Mouse (Mus musculus) gastrocnemius, postnatal 4 days (tissue): ENCODE results near the gene Foxj1. TPM values are rescaled to one million over a fixed set of nuclear protein-coding genes. Genes with fewer than 3 reads are reported as not detected.

Source experiments
- DNase-seq, 2 experiments: peaks; one replicate each; pipeline ENCODE4 v3.0.0; 2021 to 2022; ENCODE audit warnings: low spot score in 2 of 2, mixed read lengths in 2 of 2
- total RNA-seq, 2 experiments: library from RNA; stranded (reverse); gene quantifications; 2 replicates each; pipeline ENCODE4 v1.2.3; 2021

Gene Foxj1
- total RNA-seq, 2 experiments from 2014 or later, result 0.29 to 0.31 TPM

- DNase-seq, result peak; percentile 87 to 95
Observed at GRCm38 (mm10) chr11:116306126-116306982, 28.8 kb downstream of the Foxj1 start.

DNA sequence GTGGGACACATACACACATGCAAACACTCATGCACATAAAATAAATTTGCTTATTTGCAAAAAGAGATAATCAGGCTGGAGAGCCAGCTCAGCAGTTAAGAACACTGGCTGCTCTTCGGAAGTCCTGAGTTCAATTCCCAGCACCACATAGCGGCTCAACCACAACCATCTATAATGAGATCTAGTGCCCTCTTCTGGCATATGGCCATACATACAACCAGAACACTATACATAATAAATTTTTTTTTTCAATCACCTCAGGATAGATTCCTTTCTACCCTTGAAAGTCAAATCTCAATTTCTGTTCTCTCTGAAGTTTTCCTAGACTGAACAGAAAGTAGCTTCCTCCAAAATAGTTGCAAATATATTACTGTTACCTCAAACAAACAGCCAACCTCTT, 29.8 kb downstream of the Foxj1 start:
- no peak for DNase-seq

DNA sequence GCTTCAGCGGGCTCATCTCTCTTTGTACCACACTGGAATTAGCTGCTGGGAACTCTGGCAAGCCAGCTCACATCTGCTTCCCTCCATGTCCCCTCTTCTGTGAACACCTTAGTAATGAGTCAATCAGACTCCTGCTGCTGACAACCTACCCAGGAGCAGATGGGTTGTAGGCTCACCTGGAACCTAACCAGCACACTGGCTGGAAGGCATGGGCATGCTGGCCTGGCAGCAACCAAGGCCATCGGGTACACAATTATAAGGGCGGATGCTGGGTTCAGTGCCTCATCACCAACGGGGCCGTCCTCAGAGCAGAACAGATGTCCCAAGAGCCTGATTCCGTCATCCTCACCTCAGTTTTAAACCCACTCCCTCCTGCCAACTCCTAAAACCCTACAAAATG, 36.6 kb downstream of the Foxj1 start:
- no peak for DNase-seq

- no peak for DNase-seq
Observed at GRCm38 (mm10) chr11:116298221-116298620, 37.0 kb downstream of the Foxj1 start.

GRCm38 (mm10) chr11:116297017-116297416, 38.2 kb downstream of the Foxj1 start:
- DNase-seq, result no peak

DNA sequence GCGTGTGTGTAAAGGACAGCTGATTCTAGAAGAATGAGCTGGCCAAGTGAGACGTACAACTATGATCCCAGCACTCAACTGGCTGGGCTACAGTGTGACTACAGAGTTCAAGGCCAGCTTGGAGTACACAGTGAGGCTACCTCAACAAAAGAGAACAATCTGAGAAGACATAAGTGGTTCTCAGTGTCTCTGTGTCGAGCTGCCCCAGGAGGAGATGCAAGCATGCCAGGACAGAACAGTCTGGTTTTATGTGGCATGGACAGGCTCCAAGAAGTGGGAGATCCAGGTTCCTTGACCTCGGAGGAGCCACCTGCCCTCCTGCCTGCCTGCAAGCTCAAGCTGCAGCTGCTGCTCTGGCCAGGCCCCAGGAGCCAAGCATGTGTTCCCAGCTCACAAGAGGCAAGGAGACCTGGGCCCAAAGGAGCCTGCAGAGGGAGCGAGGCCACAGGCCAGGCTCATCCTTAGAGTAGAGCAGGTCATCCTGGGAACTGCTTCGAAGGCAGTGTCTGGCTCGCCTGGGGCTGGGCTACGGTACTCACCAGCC, 38.9 kb downstream of the Foxj1 start:
- DNase-seq, result peak in 1 of 2 experiments; percentile 34

GRCm38 (mm10) chr11:116294319-116294718, 40.9 kb downstream of the Foxj1 start:
- peak in 1 of 2 experiments; percentile 62 for DNase-seq

DNA sequence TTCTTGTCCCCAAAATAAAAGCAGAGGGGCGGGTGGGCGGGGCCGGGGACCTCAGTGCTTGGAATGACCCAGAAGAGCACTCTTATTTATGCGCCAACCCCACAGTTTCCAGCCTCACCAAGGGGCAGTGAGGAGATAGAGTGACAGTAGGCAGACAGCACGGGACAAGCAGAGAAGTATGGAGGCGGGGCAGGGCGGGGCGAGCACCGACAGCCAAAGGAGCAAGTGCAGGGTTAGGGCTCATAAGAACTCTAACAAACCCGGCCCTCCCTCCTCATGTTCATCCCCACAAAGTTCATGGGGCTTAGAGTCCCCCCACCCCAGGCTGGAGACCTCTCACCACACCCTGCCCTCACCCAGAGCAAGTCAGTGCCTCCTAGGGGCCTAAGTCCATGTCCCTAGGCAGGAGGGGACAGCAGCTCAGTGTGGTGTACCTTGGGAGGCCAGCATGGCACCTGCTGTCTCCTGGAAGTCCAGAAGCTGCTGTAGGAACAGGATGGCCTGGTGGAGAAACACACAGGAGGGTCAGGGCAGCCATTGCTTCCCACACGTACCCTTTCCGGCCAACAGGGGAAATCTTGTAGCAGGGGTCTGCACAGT, 41.6 kb downstream of the Foxj1 start:
- DNase-seq, result no peak

DNA sequence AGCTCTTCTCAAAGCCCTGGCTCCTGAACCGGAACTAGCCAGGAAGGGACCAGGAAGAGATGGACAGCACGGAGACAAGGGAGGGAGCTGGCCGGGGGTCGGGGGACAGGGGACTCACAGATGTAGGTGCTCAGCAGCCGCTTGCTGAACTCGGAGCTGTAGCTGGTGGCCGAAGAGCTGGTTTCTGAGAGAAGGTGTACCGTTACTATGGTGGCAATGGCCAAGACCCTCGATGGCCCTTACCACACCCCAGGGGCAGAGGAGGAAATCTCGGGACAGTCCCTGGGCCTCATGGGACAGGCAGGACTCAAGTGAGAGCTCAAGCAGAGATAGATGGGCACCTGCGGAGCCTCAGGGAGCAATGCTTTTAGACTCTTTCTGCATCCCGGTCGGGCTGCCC, 42.8 kb downstream of the Foxj1 start:
- no peak for DNase-seq

- no peak for DNase-seq
Observed at GRCm38 (mm10) chr11:116290556-116290955, 44.6 kb downstream of the Foxj1 start.

DNA sequence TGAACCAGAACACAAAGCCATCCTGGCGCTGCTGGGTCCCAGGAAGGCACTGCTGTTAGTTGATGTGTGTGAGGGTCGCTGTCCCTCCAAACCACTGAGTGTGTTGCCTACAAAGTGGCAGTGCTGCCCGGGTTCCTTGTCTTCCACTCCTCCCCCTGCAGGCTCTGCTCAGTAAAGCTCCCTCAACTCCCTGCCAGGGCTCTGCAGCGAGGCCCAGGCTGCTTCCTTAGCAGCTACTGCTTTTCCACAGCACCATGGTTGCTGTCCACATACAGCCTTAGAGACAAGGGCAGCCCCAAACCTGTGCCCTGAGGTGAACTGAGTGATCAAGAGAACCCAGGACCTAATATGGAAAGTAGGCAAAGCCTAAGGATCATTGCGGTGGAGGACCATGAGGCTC, 47.8 kb downstream of the Foxj1 start:
- no peak for DNase-seq

GRCm38 (mm10) chr11:116285770-116286191, 49.4 kb downstream of the Foxj1 start:
- DNase-seq, result peak in 1 of 2 experiments; percentile 61

DNA sequence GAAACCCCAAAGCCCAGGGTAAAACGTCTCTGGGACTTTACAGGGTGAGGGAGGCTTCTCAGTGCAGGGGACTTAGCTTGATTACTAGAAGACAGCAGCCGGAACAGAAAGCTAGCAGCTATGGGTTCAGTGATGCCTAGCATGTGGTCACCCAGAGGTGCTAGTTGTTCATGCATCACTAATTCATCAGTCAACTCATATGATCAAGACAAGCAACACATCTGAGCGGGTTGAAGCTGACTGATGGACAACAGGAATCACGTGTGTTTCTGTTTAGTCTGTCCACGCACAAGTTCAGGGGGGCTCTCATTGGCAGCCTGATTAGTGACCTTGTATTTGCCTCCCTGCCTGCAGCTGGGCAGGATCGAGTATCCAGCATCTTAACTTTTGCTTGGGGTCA, 51.2 kb downstream of the Foxj1 start:
- no peak for DNase-seq

- no peak for DNase-seq
Observed at GRCm38 (mm10) chr11:116282912-116283521, 52.2 kb downstream of the Foxj1 start.

DNA sequence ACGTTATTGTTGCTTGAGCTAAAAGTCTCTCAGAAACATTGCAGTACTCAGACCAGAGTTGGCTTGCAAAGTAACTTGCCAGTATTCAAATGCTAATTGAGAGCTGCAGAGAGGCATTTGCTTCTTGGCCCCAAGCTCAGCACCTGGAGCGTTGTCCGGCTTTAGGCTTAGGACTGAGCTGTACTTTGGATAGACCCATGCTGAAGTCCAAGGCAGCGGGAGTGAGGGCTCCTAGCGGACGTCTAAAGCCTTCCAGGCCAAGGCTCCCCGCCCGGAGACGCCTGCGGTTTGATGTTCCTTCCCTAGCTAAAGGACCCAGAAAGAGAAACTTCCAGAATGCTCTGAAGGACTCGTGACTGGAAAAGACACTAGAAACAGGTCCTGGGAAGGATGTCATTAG, 53.1 kb downstream of the Foxj1 start:
- DNase-seq, result no peak

- no peak for DNase-seq
Observed at GRCm38 (mm10) chr11:116281671-116282070, 53.5 kb downstream of the Foxj1 start.

- DNase-seq, result no peak
Observed at GRCm38 (mm10) chr11:116280751-116281663, 54.2 kb downstream of the Foxj1 start, which contains the start of gene Galr2. Gene Galr2, plus strand, starts transcription at chr11:116280939.
